Mouse (Mus musculus): ENCODE data around the gene Lyst. TPM values are rescaled to one million over a fixed set of nuclear protein-coding genes. Genes with fewer than 3 reads are reported as not detected.
"Not testable (repeated sequence)": the region's sequence is repeated elsewhere in the genome, so short reads cannot be mapped to it uniquely, and the experiment has no call there.

Lyst gene
- total RNA-seq, 1 experiment from 2014 or later, result 38.0 TPM

DNA sequence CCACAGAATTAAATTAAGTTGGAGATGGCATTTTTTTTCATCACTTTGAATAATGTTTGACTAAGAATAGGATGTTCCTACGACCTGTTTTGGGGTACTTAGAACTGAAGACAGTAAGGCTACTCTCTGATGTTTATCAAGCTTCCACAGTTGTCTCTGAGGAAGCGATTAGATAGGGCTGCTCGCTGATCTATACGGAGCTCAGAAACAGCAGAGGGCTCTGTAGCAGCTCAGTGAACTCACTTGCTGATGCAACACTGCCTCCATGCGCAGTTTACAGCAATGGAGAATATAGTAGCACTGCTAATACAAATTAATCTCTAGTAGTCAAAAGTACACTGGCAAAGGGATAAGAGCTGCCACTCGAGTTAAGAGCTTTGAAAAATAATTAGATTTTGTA, 91.4 kb downstream of the Lyst start:
- ATAC-seq (replicated peaks in 1 of 2; ENCODE audit: insufficient read depth in 1 of 2, low FRiP score in 2 of 2, low TSS enrichment in 1 of 2, low read depth in 1 of 2, poor library complexity in 2 of 2, severe bottlenecking in 2 of 2), result no peak

DNA sequence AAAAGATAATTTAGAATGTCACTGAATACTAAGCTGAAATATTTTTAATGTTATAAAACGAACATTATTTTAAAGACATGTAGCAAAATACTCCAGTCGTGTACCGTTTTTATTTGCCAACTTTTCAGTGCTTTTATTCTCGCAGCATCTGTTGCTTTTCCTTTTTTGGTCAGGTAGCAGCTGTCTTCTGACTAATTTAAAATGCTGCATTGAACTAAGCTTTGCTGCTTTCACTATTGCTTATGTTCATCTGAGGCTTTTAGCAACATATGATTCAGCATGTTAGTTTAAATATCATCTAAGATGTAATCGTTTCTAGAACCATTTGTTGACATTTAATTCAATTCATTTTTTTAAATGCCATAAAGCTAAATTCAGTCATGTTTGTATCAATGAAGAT, 113.3 kb downstream of the Lyst start:
- no peak for ATAC-seq (replicated peaks in 1 of 2; ENCODE audit: insufficient read depth in 1 of 2, low FRiP score in 2 of 2, low TSS enrichment in 1 of 2, low read depth in 1 of 2, poor library complexity in 2 of 2, severe bottlenecking in 2 of 2)

DNA sequence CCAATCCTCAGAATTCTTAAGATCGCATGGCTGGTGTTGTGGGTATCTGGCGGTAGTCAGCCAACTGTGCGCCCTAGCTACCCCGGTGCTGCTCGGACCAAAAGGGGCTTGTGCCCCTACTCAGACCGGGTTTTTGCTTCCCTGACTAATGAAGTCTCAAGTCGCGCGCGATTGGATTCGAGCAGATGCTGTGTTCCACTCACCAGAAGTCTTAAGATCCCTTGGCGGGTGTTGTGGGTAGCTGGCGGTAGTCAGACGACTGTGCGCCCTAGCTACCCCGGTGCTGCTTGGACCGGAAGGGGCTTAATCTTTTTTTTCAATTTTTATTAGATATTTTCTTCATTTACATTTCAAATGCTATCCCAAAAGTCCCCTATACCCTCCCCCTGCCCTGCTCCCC, 131.2 kb downstream of the Lyst start:
- ATAC-seq (replicated peaks in 1 of 2; ENCODE audit: insufficient read depth in 1 of 2, low FRiP score in 2 of 2, low TSS enrichment in 1 of 2, low read depth in 1 of 2, poor library complexity in 2 of 2, severe bottlenecking in 2 of 2), result not testable (repeated sequence)

DNA sequence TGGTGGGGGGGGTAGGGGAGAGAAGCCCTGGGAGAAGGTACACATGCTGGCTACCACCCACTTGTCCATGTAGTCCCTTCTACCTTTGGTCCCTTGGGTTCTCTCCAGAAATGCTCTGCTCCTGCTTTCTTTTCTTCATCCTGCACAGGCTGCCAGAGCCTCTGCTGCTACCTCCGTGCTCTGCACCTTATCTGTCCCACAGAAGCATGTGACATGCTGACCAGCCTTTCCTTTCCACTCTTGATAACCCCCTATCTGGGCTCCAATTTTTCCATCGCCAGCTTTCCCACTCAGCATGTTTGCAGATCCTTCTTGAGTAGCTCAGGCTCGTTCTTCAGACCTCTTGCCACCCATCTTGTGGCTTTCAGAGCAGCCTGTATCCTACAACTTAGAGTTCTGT, 133.1 kb downstream of the Lyst start:
- no peak for ATAC-seq (replicated peaks in 1 of 2; ENCODE audit: insufficient read depth in 1 of 2, low FRiP score in 2 of 2, low TSS enrichment in 1 of 2, low read depth in 1 of 2, poor library complexity in 2 of 2, severe bottlenecking in 2 of 2)

DNA sequence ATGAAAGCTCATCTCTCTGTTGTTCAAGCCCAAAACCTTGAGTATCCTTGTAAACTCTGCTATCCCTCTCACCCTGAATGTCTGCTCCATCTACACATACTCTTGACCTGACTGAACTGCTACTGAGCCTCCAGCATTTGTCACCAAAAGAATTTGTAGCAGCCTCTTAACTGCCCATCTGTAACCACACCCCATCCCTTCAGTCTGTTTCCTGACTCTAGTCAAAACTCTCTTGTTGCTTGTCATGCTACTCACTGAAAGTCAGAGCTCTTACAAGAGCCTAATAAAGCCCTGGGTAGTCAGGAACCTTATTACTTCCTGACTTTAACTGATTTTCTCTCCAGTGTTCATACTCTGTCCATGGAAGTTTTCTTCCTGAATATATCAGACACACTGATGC, 133.6 kb downstream of the Lyst start:
- ATAC-seq (replicated peaks in 1 of 2; ENCODE audit: insufficient read depth in 1 of 2, low FRiP score in 2 of 2, low TSS enrichment in 1 of 2, low read depth in 1 of 2, poor library complexity in 2 of 2, severe bottlenecking in 2 of 2), result no peak

DNA sequence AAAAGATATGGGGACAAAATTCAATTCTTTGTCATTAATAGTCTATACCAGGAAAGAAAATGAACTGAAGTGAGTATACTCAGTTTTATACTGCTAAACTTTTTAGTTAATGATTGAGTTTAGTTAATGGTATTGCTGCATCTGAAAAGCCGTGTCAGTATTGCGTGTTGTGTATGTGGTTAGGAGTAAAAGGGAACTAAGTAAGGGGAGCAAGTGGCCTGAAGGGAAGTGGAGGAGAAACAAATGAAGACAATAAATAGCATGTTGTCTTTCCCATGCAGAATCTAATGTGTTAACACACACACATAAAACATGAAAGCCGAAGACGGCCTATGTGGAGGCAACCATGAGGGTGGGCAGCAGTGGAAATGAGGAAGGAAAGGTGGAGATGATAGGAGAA, 149.0 kb downstream of the Lyst start:
- no peak for ATAC-seq (replicated peaks in 1 of 2; ENCODE audit: insufficient read depth in 1 of 2, low FRiP score in 2 of 2, low TSS enrichment in 1 of 2, low read depth in 1 of 2, poor library complexity in 2 of 2, severe bottlenecking in 2 of 2)

DNA sequence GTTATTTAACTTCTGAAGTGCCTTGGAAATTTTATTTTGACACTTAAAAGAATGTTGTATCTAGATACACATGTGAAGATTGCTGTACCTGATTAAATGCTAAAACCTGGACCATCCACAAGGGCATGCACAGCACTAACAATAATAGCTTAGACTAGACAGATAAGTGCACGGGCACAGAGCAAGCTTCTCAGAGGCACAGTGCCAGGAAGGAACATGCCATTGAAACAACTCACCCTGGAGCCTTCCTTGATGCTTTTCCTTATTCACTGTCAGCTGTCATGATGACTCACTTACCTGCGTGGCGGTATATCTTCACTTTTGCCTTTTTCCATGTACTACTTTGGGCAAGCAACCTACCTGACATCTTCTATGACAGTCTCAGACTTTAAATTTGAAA, 155.7 kb downstream of the Lyst start:
- no peak for ATAC-seq (replicated peaks in 1 of 2; ENCODE audit: insufficient read depth in 1 of 2, low FRiP score in 2 of 2, low TSS enrichment in 1 of 2, low read depth in 1 of 2, poor library complexity in 2 of 2, severe bottlenecking in 2 of 2)

DNA sequence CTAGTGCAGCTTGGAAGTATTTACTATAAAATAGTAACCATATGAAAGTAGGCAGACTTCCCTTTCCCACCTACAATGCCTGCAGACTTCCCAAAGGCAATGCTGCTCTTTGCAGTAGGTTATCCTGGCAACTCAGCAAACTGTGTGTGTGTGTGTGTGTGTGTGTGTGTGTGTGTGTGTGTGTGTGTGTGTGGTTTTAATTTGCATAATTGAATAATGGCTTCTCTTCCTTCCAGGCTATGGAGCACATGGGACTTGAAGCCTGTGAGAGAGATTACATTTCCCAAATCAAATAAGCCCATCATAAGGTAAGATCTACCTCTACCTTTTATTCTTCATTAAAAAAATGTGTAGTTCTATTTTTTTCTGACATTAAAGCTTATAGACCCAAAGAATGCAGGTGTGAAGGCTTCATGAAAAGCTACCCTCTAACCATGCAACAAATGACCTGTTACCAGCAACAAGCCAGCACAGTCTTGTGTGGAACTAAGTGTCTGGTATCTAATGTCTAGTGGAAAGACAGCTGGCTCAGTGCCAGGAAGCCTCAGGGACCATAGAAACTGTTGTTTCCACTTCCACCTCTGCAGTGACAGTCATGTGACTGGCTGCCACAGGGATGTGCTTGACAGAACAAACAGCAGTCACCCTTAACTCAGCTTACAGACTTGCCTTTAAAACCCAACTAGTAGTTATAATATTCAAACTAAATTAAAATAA, 185.7 kb downstream of the Lyst start:
- no peak for ATAC-seq (replicated peaks in 1 of 2; ENCODE audit: insufficient read depth in 1 of 2, low FRiP score in 2 of 2, low TSS enrichment in 1 of 2, low read depth in 1 of 2, poor library complexity in 2 of 2, severe bottlenecking in 2 of 2)

DNA sequence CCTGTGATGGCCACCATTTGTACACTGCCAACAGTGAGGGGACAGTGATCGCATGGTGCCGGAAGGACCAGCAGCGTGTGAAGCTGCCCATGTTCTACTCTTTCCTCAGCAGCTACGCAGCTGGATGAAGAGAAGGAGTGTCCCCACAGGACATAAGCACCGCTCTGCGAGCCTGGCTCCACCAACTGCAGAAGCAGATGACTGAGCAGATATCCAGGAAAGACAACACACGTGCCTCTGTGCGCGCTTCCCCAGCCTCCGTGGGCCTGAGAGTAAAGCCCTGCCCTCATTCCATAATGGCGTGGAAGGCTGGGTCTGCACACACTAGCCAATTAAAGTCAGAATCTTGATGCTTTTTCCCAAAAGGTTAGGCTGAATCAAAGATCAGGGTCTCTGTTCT, 186.9 kb downstream of the Lyst start:
- no peak for ATAC-seq (replicated peaks in 1 of 2; ENCODE audit: insufficient read depth in 1 of 2, low FRiP score in 2 of 2, low TSS enrichment in 1 of 2, low read depth in 1 of 2, poor library complexity in 2 of 2, severe bottlenecking in 2 of 2)

DNA sequence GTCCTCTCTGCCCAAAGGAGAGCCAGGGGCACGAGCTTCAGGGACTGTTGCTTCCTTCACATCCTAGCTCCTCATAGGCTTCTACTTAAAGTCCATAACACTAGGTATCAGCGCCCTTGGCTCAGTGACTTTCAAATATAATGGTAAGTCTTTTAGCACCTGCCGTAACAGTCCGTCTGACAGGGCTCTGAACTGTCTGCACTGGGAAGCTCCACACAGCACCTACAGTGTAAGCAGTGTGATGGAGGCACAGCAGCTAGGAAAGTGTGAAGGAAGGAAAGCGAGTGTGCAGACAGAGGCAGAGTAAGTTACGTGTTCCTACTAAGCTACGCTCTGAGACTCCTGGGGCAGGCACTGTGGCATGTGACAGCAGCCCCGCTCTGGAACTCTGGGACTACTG, 187.5 kb downstream of the Lyst start:
- ATAC-seq (replicated peaks in 1 of 2; ENCODE audit: insufficient read depth in 1 of 2, low FRiP score in 2 of 2, low TSS enrichment in 1 of 2, low read depth in 1 of 2, poor library complexity in 2 of 2, severe bottlenecking in 2 of 2), result no peak

DNA sequence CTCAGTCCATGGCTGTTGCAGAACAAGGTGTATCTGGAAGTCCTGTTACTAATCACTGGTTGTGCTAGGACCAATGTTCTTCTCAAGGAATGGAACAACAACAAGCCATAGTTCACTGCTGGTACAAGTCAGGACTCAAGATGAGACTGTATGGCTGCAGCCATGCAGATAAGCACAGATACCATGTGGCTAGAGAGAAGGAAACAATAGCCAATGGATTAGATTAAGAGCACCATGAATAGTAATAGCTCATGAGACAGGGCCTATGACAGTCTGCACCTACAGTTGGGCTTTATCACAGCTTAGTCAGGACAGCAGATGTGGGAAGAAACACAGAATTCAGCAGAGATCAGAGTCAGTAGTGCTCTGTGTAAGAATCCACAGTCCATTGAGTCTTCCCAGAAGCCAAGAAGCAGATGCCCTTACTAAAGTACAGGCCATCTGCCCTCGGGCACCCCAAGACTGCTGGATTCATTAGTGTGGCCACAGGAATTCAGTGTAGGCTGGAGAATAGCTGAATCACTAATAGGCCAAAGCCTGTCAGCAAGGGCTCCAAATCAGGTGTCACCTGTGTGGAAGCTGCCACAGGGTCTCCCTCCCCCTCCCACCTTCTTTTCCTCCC, 188.8 kb downstream of the Lyst start:
- no peak for ATAC-seq (replicated peaks in 1 of 2; ENCODE audit: insufficient read depth in 1 of 2, low FRiP score in 2 of 2, low TSS enrichment in 1 of 2, low read depth in 1 of 2, poor library complexity in 2 of 2, severe bottlenecking in 2 of 2)

DNA sequence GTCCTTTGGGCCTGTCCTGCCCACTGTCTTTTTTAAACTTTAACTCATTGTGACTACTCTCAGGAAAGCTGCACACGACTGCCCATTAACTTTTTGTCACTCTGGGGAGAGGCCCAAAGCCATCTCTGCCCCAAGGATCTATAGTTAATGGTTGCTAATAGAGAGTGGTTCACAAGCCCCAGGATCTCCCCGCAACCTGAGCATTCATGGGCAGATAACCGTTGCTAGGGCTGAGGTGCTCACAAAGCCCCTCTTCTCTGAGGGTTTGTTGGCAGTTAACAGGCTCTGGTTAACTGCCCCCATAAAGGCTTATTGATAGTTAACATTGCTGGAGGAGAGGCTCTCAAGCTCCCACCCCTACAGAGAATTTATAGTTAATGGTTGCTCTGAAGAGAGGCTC, 190.1 kb downstream of the Lyst start:
- ATAC-seq (replicated peaks in 1 of 2; ENCODE audit: insufficient read depth in 1 of 2, low FRiP score in 2 of 2, low TSS enrichment in 1 of 2, low read depth in 1 of 2, poor library complexity in 2 of 2, severe bottlenecking in 2 of 2), result no peak

DNA sequence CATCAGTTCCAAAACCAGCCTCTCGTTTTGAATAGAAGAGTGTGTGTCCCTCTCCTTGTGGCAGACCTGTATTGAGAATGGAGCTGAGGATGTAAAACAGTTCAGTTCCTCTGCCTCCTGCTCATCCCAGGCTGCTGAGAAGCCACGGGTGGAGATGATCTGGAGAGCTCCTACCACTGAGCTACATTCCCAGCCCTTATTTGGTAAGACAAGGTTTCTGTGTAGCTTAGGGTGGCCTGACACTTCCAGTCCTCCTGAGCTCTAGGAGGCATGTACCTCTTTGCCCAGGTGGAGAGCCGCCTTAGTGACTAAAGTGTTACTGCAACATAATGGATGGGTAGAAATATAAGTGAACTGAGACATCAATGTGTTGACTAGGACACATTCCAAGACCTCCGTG, 190.8 kb downstream of the Lyst start:
- no peak for ATAC-seq (replicated peaks in 1 of 2; ENCODE audit: insufficient read depth in 1 of 2, low FRiP score in 2 of 2, low TSS enrichment in 1 of 2, low read depth in 1 of 2, poor library complexity in 2 of 2, severe bottlenecking in 2 of 2)

DNA sequence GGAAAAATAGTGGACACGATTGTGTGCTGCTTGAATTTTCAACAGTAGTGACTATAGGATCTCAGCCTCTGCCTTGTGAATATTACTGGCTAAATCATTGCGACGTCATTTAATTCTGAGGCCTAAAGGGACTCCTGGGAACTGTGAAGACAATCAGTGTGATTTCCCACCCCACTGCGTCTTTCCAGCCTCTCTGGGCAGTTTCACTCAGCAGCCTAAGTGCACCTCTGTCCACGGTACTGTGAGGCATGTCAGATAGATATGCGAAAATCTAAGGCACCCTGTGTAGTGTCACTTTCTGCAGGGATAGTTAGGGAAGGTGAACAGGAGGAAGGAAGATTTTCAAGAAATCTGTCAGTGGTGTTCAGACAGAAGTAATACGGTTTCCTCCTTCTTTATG, 193.1 kb downstream of the Lyst start:
- no peak for ATAC-seq (replicated peaks in 1 of 2; ENCODE audit: insufficient read depth in 1 of 2, low FRiP score in 2 of 2, low TSS enrichment in 1 of 2, low read depth in 1 of 2, poor library complexity in 2 of 2, severe bottlenecking in 2 of 2)

DNA sequence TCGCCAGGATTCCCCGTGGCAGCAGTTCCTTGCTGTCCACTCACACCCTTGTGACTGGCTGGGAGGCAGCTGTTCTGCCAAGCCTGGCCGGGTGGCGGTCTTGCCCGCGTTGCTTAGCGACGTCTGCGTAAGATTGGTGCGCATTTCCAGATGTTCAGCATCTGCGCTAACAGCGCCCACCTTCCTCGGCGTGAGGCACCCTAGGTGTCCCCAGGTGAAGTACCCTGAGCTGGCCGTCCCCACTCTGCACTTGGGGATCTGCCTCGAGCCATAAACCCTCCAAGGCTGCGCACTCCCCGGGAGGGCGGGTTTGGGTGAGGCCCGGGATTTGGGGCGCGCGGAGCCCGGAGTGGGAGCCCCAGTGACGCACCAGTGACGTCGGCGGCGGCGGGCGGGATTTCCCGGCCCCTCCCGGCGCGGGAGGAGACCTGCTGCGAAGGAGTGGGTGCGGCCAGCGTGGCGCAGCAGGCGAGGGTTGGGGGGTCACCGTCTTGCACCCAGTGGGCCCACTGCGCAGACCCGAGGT, 193.8 kb downstream of the Lyst start, which contains the start of gene Gng4:
Gene Gng4 (plus strand): TSS at position 166 of the 526 bp plus-strand sequence.
- peak in 1 of 2 experiments; percentile 35; a peak in 2 of 4 replicates for ATAC-seq (replicated peaks in 1 of 2; ENCODE audit: insufficient read depth in 1 of 2, low FRiP score in 2 of 2, low TSS enrichment in 1 of 2, low read depth in 1 of 2, poor library complexity in 2 of 2, severe bottlenecking in 2 of 2)

DNA sequence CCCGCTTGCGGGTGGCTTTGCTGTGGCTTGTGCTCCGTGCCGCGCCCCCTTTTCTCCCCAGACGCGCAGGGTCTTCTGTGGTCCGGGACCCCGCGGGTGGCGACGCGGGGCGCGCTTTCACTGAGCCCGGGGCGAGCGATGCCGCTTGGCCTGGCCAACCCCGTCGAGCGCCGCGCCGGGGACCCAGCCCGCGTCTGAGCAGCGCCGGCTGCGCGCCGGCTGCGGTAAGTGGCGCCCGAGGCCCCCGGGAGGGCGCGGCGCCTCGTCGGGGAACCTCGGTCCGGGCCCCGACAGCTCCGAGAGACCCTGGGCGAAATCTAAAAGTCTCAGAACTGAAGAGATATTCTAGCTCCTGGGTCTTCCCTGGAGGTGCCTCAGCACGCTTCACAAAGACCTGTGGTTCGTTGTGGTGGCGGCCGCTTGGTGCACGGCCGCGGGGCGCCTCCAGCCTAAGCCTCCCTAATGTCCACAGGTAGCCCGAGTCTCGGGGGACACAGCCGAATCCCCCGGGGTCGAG, 194.3 kb downstream of the Lyst start:
- ATAC-seq (replicated peaks in 1 of 2; ENCODE audit: insufficient read depth in 1 of 2, low FRiP score in 2 of 2, low TSS enrichment in 1 of 2, low read depth in 1 of 2, poor library complexity in 2 of 2, severe bottlenecking in 2 of 2), result no peak

DNA sequence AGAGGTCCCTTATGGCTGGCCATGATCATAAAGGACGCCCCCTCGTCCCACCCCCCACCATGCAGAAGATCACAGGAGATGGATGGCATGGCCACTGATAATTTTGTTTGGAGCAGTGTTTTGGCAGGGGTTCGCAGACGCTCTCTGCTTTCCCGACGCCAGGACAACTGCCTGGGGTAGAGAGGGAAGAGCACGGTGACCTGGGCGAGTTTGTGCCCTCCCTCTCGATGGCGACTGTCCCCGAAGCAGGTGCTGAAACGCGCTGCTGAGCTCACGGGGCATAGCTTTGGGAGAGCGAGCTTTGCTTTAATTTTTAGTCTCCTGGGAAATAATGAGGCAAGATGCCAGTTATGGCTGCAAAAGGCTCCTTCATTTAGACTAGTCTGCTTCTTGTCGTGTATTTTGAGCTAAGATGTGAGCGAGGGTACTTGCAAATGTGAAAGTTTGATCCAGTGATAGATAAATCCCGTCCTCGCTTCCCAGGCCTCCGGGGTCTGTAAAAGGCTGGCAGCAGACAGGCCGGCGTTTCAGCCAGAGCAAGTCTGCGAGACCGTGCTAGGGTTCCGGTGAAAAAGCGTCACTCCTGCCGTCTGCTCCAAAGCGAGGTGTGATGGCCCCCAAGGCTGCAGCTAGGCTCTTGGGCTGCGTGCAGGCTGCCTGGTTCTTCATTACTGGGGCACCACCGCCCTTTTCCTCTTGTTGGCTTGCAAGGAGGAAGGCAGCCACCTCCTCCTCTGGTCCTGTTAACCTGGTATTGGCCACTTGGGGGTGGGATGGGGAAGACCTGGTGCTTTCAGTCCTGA, 195.0 kb downstream of the Lyst start:
- ATAC-seq (replicated peaks in 1 of 2; ENCODE audit: insufficient read depth in 1 of 2, low FRiP score in 2 of 2, low TSS enrichment in 1 of 2, low read depth in 1 of 2, poor library complexity in 2 of 2, severe bottlenecking in 2 of 2), result peak; percentile 63 to 74

DNA sequence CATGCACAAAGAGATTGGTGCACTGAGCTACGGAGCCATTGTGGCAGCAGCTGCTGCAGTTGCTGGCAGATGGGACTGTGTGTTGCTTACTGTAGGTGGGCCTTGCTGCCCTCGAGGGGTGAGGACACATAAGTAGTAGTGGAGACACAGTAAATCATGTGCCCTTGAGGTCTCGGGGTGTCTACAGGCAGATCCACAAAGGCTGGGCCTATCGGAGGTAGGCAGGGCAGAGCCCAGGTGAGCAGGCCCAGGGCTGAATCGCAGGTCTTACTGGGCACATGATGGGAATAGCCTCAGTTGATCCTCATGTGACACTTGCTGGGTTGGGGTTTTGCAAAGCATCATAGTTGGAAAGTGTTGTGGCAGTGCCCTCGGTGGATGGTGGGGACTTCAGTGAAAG, 196.8 kb downstream of the Lyst start:
- ATAC-seq (replicated peaks in 1 of 2; ENCODE audit: insufficient read depth in 1 of 2, low FRiP score in 2 of 2, low TSS enrichment in 1 of 2, low read depth in 1 of 2, poor library complexity in 2 of 2, severe bottlenecking in 2 of 2), result no peak
